Mouse (Mus musculus) left cerebral cortex, adult 2 months (tissue): ENCODE data around the gene Rere. TPM values are rescaled to one million over a fixed set of nuclear protein-coding genes. Genes with fewer than 3 reads are reported as not detected.

Experiments used
- DNase-seq, 2 experiments: peaks; one replicate each; pipeline ENCODE4 v3.0.0; 2021 to 2022; ENCODE audit warnings: low spot score in 2 of 2, mixed read lengths in 1 of 2; ENCODE audit errors: extremely low spot score in 1 of 2
- H3K27ac ChIP-seq: fragments of 200-600 bp; 2 replicates; pipeline ENCODE4 v1.8.1; 2022
- H3K4me3 ChIP-seq: fragments of 200-600 bp; 2 replicates; pipeline ENCODE4 v1.8.1; 2022
- CTCF ChIP-seq: fragments of 200-600 bp; IDR thresholded peaks from 2 replicates; pipeline ENCODE4 v1.8.1; 2022; ENCODE audit warnings: antibody characterized with exemption, mild to moderate bottlenecking, moderate library complexity
- intact Hi-C: fragments of 180-260 bp; cut with DNase I; formaldehyde crosslinking; loops from one replicate; pipeline ENCODE4 v1.15.1; 2025
- total RNA-seq, 2 experiments: library from RNA; stranded (reverse); gene quantifications; 2 replicates each; pipeline ENCODE4 v1.2.3; 2021

The Rere gene
- total RNA-seq, 2 experiments from 2014 or later: 113 to 125 TPM

GRCm38 (mm10) chr4:150581931-150582723 is 300.7 kb downstream of the Rere start:
- Histone ChIP-seq H3K27ac (peak overlapping the region; percentile 92), H3K4me3 (no peak overlapping the region)
- TF ChIP-seq CTCF: no peak
- no peak for DNase-seq
- intact Hi-C loops: no loop called here

GRCm38 (mm10) chr4:150582966-150583776 is 301.7 kb downstream of the Rere start:
- intact Hi-C loops: no loop called here

GRCm38 (mm10) chr4:150583777-150584135 is 302.3 kb downstream of the Rere start:
- no peak for DNase-seq
- intact Hi-C loops: no loop called here
- H3K4me3 ChIP-seq: no peak overlapping the region
- peak overlapping the region; percentile 92 for H3K27ac ChIP-seq
- TF ChIP-seq CTCF: no peak

More at GRCm38 (mm10) chr4:150582966-150583776, 301.7 kb downstream of the Rere start:
- no peak for TF ChIP-seq CTCF
- peak; percentile 52 to 67 for DNase-seq
- H3K4me3 ChIP-seq: no peak overlapping the region
- H3K27ac ChIP-seq: peak overlapping the region; percentile 92

- no peak for TF ChIP-seq CTCF
- intact Hi-C loops: no loop called here
Observed at GRCm38 (mm10) chr4:150585800-150586199, 304.4 kb downstream of the Rere start.

GRCm38 (mm10) chr4:150586275-150586674 is 304.8 kb downstream of the Rere start:
- intact Hi-C loops: no loop called here
- no peak for DNase-seq
- Histone ChIP-seq H3K4me3 (no peak overlapping the region), H3K27ac (peak overlapping the region; percentile 42)
- no peak for TF ChIP-seq CTCF

More at GRCm38 (mm10) chr4:150585800-150586199, 304.4 kb downstream of the Rere start:
- Histone ChIP-seq H3K4me3 (no peak overlapping the region), H3K27ac (peak overlapping the region; percentile 42)
- DNase-seq: no peak

GRCm38 (mm10) chr4:150587597-150588299 is 306.3 kb downstream of the Rere start:
- Histone ChIP-seq H3K27ac (peak overlapping the region; percentile 2; the same call in 1 of the 2 replicates), H3K4me3 (no peak overlapping the region)
- intact Hi-C loops: no loop called here
- no peak for TF ChIP-seq CTCF
- no peak for DNase-seq

- DNase-seq: no peak
- TF ChIP-seq CTCF: no peak
- no peak overlapping the region for H3K4me3 ChIP-seq
- intact Hi-C loops: no loop called here
- H3K27ac ChIP-seq: no peak overlapping the region; the same call in 1 of the 2 replicates
Observed at GRCm38 (mm10) chr4:150588300-150588621, 306.8 kb downstream of the Rere start.

- DNase-seq: no peak
- Histone ChIP-seq H3K4me3 (no peak overlapping the region), H3K27ac (no peak overlapping the region)
- intact Hi-C loops: no loop called here
- TF ChIP-seq CTCF: no peak
Observed at GRCm38 (mm10) chr4:150590621-150591282, 309.3 kb downstream of the Rere start.

GRCm38 (mm10) chr4:150591602-150592001 is 310.2 kb downstream of the Rere start:
- H3K4me3 ChIP-seq: no peak overlapping the region
- DNase-seq: no peak
- no peak for TF ChIP-seq CTCF
- H3K27ac ChIP-seq: no peak overlapping the region
- intact Hi-C loops: no loop called here

- DNase-seq: no peak
- Histone ChIP-seq H3K27ac (no peak overlapping the region), H3K4me3 (no peak overlapping the region)
- no peak for TF ChIP-seq CTCF
- intact Hi-C loops: no loop called here
Observed at GRCm38 (mm10) chr4:150592087-150592486, 310.6 kb downstream of the Rere start.

- no peak for TF ChIP-seq CTCF
- DNase-seq: no peak
- Histone ChIP-seq H3K27ac (no peak overlapping the region), H3K4me3 (no peak overlapping the region)
- intact Hi-C loops: no loop called here
Observed at GRCm38 (mm10) chr4:150593473-150594217, 312.2 kb downstream of the Rere start.
